Mouse (Mus musculus) heart, embryonic 12.5 days (tissue): ENCODE results near the gene 1700016C15Rik. TPM values are rescaled to one million over a fixed set of nuclear protein-coding genes. Genes with fewer than 3 reads are reported as not detected.

Experiments used
- ATAC-seq: fragments of 200-750 bp; cut with Nextera tagmentation; 2 replicates; pipeline ENCODE4 v1.8.0; 2017; ENCODE audit warnings: moderate TSS enrichment, moderate library complexity; ENCODE audit not compliant: insufficient number of reproducible peaks, low FRiP score
- H3K27ac ChIP-seq: fragments of 300-500 bp; sonication (generic); 2 replicates; pipeline ENCODE4 v1.5.1; 2016; ENCODE audit warnings: mild to moderate bottlenecking, moderate library complexity; ENCODE audit not compliant: poor library complexity, severe bottlenecking
- H3K27me3 ChIP-seq: fragments of 300-500 bp; sonication (generic); replicated peaks from 2 replicates; pipeline ENCODE4 v1.6.1; 2016; ENCODE audit warnings: mild to moderate bottlenecking, moderate library complexity
- H3K36me3 ChIP-seq: fragments of 300-500 bp; sonication (generic); 2 replicates; pipeline ENCODE4 v1.6.1; 2016; ENCODE audit warnings: mild to moderate bottlenecking, moderate library complexity
- H3K4me1 ChIP-seq: fragments of 300-500 bp; sonication (generic); replicated peaks from 2 replicates; pipeline ENCODE4 v1.6.1; 2016; ENCODE audit warnings: mild to moderate bottlenecking
- H3K4me2 ChIP-seq: fragments of 300-500 bp; sonication (generic); 2 replicates; pipeline ENCODE4 v1.6.1; 2016; ENCODE audit warnings: mild to moderate bottlenecking, moderate library complexity
- H3K4me3 ChIP-seq: fragments of 300-500 bp; sonication (generic); 2 replicates; pipeline ENCODE4 v1.5.1; 2016; ENCODE audit warnings: mild to moderate bottlenecking
- H3K9ac ChIP-seq: fragments of 300-500 bp; sonication (generic); 2 replicates; pipeline ENCODE4 v1.6.1; 2016; ENCODE audit warnings: mild to moderate bottlenecking, moderate library complexity
- H3K9me3 ChIP-seq: fragments of 300-500 bp; sonication (generic); replicated peaks from 2 replicates; pipeline ENCODE4 v1.6.1; 2016; ENCODE audit warnings: mild to moderate bottlenecking, moderate library complexity
- WGBS: fragments of 180-500 bp; shearing (Covaris S2); methylation state at CpG from one replicate; pipeline ENCODE4 v1.1.7; 2016; 5-methylcytosine and 5-hydroxymethylcytosine counted together
- polyA plus RNA-seq: library from polyadenylated mRNA; unstranded; fragments of >200 nt; fragmentation: Nextera tagmentation; extraction: Ambion mirVana; gene quantifications from 2 replicates; pipeline ENCODE4 v1.2.1, GENCODE M21; 2016

Gene 1700016C15Rik
- polyA plus RNA-seq, 1 experiment from 2014 or later = not detected

DNA sequence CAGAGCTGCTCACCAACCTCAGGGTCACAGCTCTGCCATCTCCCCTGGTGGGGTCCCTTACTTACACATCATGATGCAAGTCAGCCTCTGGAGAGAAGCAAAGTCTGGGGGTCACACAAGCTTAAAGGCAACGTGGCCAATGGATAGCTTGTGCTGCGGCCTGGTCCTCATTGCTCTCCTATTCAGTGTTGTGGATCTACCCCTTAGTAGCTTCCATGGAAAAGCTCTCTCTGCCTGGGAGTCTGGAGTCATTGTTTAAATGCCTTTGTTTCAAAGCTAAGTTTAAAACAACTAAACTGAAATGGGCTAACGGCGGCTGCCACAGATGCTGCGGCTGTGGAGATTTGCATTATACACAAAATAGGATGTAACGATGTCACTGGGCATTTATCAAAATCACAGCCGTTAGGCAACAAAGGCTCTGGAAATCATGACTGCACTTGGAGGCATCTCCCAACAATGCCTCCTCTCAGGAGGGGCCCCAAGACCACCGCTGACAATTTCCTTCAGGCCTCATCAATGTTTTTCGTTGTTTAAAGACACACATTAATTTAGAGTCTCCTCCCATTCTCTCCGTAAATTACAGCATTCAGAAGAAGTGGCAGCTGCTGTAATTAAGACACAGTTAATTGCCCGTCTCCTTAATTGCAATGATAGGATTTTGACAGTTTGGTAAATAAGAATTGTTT is 11.1 kb upstream of the 1700016C15Rik start:
- H3K9me3 ChIP-seq = no peaks in the 10 kb centered on the region
- ATAC-seq = no peak
- no peaks in the 10 kb centered on the region; the same call in 1 of the 2 replicates for H3K4me1 ChIP-seq
- H3K9ac ChIP-seq = no peak overlapping the region
- no peaks in the 10 kb centered on the region for H3K36me3 ChIP-seq
- WGBS = 75% methylated on average over 11 of the region's 11 CpGs
- no peaks in the 10 kb centered on the region for H3K27me3 ChIP-seq
- H3K27ac ChIP-seq = no peak overlapping the region
- H3K4me3 ChIP-seq = no peak overlapping the region
- no peak overlapping the region for H3K4me2 ChIP-seq

DNA sequence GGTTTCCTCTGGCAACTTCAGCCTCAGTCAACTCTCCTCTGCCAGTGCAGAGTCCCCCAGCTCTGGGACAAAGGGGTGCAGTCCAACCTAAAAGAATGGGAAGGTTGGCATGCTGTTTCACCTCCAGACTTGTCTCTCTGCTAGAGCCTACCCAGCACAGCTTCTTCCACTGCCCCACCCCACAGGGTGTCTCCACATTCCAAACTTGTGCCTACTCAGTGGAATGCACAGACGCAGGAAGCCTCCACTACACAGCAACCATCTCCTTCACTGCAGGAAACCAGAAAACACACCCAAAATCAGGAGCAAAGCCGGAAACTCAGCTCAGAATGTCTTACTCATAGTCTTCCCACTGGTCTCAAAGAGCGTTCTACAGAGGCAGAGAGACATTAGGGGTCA is 10.6 kb upstream of the 1700016C15Rik start:
- H3K9ac ChIP-seq = no peak overlapping the region
- no peaks in the 10 kb centered on the region; the same call in 1 of the 2 replicates for H3K4me1 ChIP-seq
- H3K4me2 ChIP-seq = no peak overlapping the region
- WGBS = 67% methylated on average over 3 of the region's 3 CpGs
- H3K9me3 ChIP-seq = no peaks in the 10 kb centered on the region
- no peak overlapping the region for H3K27ac ChIP-seq
- ATAC-seq = no peak
- no peak overlapping the region for H3K4me3 ChIP-seq
- no peaks in the 10 kb centered on the region for H3K27me3 ChIP-seq
- H3K36me3 ChIP-seq = no peaks in the 10 kb centered on the region

DNA sequence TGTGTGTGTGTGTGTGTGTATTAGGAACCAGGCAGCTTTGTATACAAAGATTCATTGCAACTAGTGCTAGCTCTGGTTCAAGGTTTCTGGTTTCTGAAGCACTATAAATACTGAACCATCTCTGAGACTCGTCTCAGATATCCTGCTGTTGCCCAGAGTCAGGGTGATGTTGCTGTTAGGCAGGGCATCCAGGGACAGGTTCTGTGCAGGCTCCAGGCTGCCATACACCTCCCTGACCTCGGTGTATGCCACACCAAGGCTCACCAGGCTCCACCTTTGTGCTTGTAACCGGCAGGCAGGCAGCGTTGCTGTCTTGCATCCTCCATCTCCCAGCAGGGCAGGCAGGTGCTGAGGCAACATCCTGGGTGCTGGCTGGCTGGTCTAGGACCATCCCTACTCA is 5.8 kb upstream of the 1700016C15Rik start:
- no peaks in the 10 kb centered on the region for H3K27me3 ChIP-seq
- H3K9ac ChIP-seq = no peak overlapping the region
- H3K4me1 ChIP-seq = peaks cover 4% of the 10 kb centered on the region; the same call in 1 of the 2 replicates
- WGBS = 63% methylated on average over 4 of the region's 4 CpGs
- no peaks in the 10 kb centered on the region; the same call in 1 of the 2 replicates for H3K9me3 ChIP-seq
- H3K36me3 ChIP-seq = no peaks in the 10 kb centered on the region
- no peak overlapping the region for H3K4me2 ChIP-seq
- no peak overlapping the region for H3K4me3 ChIP-seq
- no peak overlapping the region for H3K27ac ChIP-seq
- ATAC-seq = no peak

DNA sequence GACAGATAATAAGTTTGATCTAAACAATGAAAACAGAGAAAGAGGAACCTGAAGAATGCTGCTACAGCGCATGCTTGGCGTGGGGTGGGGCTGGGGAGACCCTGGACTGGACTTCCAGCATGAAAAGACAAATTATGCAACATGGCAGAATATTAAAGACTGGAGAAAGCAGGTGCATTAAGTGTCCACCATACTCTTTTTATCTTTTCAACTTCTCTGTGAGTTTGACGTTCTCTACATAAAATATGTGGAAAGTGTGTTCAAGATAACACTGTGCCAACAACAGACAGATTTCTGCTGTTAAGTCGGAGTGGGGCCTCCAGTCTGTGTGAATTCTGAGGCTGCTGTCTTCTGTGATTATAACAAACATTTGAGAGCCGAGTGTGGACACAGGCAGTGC is 2.7 kb upstream of the 1700016C15Rik start:
- no peak overlapping the region for H3K4me3 ChIP-seq
- H3K9ac ChIP-seq = no peak overlapping the region
- WGBS = 51% methylated on average over 5 of the region's 5 CpGs
- no peak for ATAC-seq
- no peak overlapping the region for H3K27ac ChIP-seq
- peaks cover 4% of the 10 kb centered on the region; the same call in 1 of the 2 replicates for H3K4me1 ChIP-seq
- H3K27me3 ChIP-seq = no peaks in the 10 kb centered on the region
- H3K9me3 ChIP-seq = peaks cover 8% of the 10 kb centered on the region
- H3K36me3 ChIP-seq = no peaks in the 10 kb centered on the region
- no peak overlapping the region for H3K4me2 ChIP-seq

DNA sequence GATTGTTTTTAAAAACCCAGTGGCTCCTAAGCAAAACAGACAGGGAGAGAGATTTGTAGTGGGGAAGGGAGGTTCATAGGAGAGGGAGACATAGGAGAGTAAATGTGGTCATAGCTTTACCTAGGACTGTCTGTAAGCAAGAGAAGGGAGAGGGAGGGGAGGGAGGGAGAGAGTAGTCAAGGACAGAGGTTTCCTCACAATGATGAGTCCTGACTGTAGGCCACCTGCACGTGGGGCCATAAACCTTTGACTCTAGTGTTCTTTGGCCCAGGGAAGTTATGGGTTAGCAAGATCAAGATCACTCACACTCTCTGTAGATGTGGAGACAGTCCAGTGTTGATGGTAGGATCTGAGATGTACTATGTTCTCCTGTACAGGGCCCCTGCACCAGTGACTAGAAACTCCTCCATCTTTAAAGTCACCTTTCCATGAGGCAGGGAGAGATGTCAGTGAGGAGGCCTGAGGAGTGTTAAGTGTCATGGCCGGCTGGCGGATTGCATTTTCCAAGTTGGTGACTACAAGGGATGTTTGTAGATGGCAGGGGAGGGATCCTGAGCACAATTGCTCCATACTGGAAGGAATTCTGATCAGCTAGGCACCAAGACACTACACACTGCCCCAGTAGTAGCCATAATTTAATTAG is 1.6 kb upstream of the 1700016C15Rik start:
- H3K9me3 ChIP-seq = peaks cover 11% of the 10 kb centered on the region
- no peaks in the 10 kb centered on the region for H3K27me3 ChIP-seq
- no peaks in the 10 kb centered on the region for H3K36me3 ChIP-seq
- H3K4me1 ChIP-seq = peaks cover 4% of the 10 kb centered on the region; the same call in 1 of the 2 replicates
- WGBS = 79% methylated on average over 3 of the region's 3 CpGs
- H3K4me3 ChIP-seq = no peak overlapping the region
- no peak overlapping the region for H3K4me2 ChIP-seq
- no peak overlapping the region for H3K27ac ChIP-seq
- no peak overlapping the region for H3K9ac ChIP-seq
- no peak for ATAC-seq

DNA sequence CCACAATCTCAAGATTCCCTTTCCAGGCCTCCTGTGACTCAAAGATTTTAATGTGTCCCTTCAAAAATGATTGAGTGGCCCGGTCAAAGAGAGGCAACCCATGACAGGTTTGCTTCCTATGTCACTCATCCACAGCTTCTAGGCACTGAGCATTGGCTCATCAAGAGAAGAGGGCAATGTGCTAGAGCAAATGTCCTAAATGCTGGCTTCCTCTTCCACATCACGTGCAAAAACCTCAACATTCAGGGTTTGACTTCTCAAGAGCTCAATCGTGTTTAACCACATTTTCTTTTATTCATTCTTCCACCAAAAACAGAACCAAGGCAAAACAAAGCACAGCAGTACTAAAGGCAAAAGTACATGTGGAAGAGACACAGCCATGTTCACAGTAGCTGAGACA is 2.4 kb downstream of the 1700016C15Rik start:
- no peak overlapping the region for H3K4me2 ChIP-seq
- no peaks in the 10 kb centered on the region for H3K27me3 ChIP-seq
- peaks cover 11% of the 10 kb centered on the region for H3K9me3 ChIP-seq
- H3K9ac ChIP-seq = no peak overlapping the region
- 0 out of 2 replicates have a peak, but pooled peaks cover 4% of the 10 kb centered on the region for H3K4me1 ChIP-seq
- H3K27ac ChIP-seq = no peak overlapping the region
- WGBS = 75% methylated on average over 3 of the region's 3 CpGs
- no peak overlapping the region for H3K4me3 ChIP-seq
- H3K36me3 ChIP-seq = no peaks in the 10 kb centered on the region
- ATAC-seq = no peak

DNA sequence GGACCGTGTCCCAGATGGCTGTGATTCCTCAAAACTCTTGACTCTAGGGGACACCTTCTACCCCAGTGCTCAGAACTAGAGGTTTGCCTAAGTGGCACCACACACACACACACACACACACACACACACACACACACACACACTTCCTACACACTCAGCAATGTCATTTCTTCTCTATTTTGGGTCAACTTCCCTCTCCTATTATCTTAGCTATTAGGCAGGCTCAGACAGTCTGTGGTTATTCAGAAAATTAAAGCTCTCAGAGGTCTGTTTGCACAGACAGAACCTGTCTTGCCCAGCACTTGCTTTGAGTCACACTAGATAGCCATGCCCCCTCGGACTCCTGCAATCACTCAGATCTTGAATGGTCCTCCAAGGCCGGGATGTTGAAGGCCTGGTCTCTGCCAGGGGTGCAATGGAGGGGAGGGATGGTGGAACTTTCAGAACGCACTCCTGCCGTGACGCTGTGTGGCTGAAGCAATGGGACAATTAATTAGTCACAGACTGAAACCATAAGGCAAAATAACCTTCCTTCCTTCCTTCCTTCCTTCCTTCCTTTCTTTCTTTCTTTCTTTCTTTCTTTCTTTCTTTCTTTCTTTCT is 8.0 kb downstream of the 1700016C15Rik start:
- H3K27ac ChIP-seq = no peak overlapping the region
- H3K4me3 ChIP-seq = no peak overlapping the region
- no peak overlapping the region for H3K4me2 ChIP-seq
- no peak for ATAC-seq
- no peaks in the 10 kb centered on the region for H3K27me3 ChIP-seq
- WGBS = 45% methylated on average over 6 of the region's 6 CpGs
- H3K9ac ChIP-seq = no peak overlapping the region
- no peaks in the 10 kb centered on the region for H3K36me3 ChIP-seq
- H3K4me1 ChIP-seq = no peaks in the 10 kb centered on the region
- H3K9me3 ChIP-seq = no peaks in the 10 kb centered on the region

DNA sequence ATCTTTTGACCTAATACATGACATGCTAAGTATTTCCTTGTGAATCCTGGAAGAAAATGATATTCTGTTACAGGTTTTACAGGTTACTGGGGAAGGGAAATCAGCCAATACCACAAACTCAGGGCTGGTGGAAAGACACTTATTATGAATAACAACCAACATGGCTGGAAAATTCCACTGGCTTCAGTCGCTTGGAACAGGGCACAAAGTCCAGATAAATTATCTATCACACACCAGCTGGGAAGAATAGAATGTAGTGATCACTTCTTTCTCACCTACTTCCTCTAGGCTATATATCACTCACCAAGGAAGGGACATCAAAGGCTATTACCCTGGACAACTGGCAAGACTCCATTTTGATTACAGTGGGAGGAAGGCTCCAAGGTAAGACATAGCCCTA is 11.1 kb downstream of the 1700016C15Rik start:
- H3K9ac ChIP-seq = no peak overlapping the region
- no peak overlapping the region for H3K4me2 ChIP-seq
- ATAC-seq = no peak
- H3K27me3 ChIP-seq = no peaks in the 10 kb centered on the region
- H3K9me3 ChIP-seq = no peaks in the 10 kb centered on the region
- no peaks in the 10 kb centered on the region for H3K4me1 ChIP-seq
- 60% methylated on average over 1 of the region's 1 CpGs for WGBS
- no peaks in the 10 kb centered on the region for H3K36me3 ChIP-seq
- no peak overlapping the region for H3K4me3 ChIP-seq
- H3K27ac ChIP-seq = no peak overlapping the region

DNA sequence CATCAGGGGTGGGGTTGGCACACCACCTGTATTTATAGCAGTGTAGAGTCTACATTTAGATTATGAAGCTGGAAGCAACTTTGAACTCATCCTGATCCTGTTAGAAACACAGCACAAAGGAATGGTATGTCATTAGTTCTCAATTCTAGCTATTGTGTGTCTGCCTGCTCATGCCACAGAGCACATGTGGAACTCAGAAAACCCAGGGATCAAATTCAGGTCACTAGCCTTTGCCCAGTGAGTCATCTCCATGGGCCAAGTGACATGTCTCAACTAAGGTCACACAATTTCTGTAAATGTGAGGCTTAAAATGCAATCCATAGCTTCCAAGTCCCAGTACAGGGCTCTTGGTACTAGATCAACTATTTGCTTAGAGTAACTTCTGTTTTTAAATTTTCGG is 12.5 kb downstream of the 1700016C15Rik start:
- Histone ChIP-seq H3K27me3 (no peaks in the 10 kb centered on the region), H3K9me3 (no peaks in the 10 kb centered on the region; the same call in 1 of the 2 replicates), H3K9ac (no peak overlapping the region), H3K4me1 (no peaks in the 10 kb centered on the region), H3K27ac (no peak overlapping the region), H3K4me3 (no peak overlapping the region), H3K36me3 (no peaks in the 10 kb centered on the region), H3K4me2 (no peak overlapping the region)
- ATAC-seq = no peak
- 82% methylated on average over 1 of the region's 1 CpGs for WGBS

DNA sequence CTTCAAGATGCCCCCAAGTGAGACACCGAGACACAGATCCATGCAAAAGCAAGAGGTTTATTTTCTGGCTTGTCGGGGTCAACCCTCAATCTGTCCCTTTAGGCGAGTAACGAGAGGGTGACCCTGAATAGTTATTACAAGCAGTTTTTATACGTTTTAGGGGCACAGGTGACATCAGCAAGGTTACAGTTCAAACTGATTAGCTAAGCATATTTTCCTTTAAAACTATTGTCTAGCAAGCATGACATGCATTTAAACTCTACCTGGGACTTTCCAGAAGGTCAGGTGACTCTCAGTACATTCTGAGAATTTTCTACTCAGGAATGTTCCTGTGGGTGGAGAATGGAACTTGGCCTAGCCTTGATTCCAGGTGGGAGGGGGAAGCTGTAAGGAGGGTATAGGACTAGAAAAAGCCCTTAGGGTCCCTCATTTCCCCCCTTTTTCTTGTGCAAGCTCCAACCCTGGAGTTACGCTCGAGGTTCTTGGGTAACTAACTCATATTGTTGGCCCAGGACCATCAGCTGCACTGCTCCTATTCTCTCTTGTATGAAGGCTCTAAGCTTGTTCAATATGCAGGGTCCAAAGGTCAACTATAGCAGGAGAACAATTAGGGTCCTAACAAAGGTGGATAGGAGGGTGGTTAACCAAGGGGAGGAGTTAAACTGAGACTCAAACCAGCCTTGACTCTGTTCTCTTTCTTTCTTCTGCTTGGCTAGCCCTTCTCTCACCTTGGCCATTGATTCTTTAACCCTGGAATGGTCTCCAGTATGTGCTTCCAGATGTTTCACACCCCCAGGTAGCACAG is 15.1 kb downstream of the 1700016C15Rik start:
- Histone ChIP-seq H3K27me3 (no peaks in the 10 kb centered on the region), H3K27ac (no peak overlapping the region), H3K4me2 (no peak overlapping the region), H3K9ac (no peak overlapping the region), H3K9me3 (peaks cover 5% of the 10 kb centered on the region; the same call in 1 of the 2 replicates), H3K4me1 (no peaks in the 10 kb centered on the region), H3K4me3 (no peak overlapping the region), H3K36me3 (no peaks in the 10 kb centered on the region)
- WGBS = 80% methylated on average over 7 of the region's 7 CpGs
- ATAC-seq = no peak
